Mouse (Mus musculus) heart, postnatal 10 days (tissue): ENCODE measurements around the gene Vps9d1. TPM values are rescaled to one million over a fixed set of nuclear protein-coding genes. Genes with fewer than 3 reads are reported as not detected.
"Not testable (repeated sequence)": the region's sequence is repeated elsewhere in the genome, so short reads cannot be mapped to it uniquely, and the experiment has no call there.

Experiments used
- DNase-seq, 2 experiments: peaks; one replicate each; pipeline ENCODE4 v3.0.0; 2021
- intact Hi-C: fragments of 180-260 bp; cut with DNase I; formaldehyde crosslinking; loops from one replicate; pipeline ENCODE4 v1.15.1; 2025
- total RNA-seq, 2 experiments: library from RNA; stranded (reverse); gene quantifications; 2 replicates each; pipeline ENCODE4 v1.2.3; 2021

The Vps9d1 gene
- total RNA-seq, 2 experiments from 2014 or later = 22.9 to 27.0 TPM

GRCm38 (mm10) chr8:123224278-123225266, 29.6 kb downstream of the Vps9d1 start, which contains the start of gene Cdk10:
TSS of gene Cdk10 (plus strand) at chr8:123224842.
- intact Hi-C loops = no loop called here

GRCm38 (mm10) chr8:123220917-123221316, 33.2 kb downstream of the Vps9d1 start:
- no peak for DNase-seq
- intact Hi-C loops = no loop called here

More at GRCm38 (mm10) chr8:123224278-123225266, 29.6 kb downstream of the Vps9d1 start, which contains the start of gene Cdk10:
- DNase-seq = peak; percentile 95 to 98

DNA sequence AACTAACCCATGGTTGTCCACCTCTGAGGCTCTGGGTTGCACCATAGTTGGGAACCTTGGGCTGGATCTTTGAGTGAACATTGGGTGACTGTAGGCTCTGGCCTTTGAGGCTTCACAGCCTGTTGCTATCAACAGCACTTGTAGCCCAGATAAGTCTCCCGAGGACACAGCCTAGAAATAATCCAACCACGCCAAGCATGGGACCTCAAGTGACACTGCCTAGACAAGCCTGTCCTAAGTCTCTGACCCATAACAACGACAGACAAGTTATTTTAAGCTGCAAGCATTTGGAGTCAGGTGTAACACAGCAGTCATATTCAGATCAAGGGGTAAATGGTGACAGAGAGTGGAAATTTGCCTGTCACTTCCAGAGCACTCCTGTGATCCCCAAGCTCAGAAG, 38.7 kb downstream of the Vps9d1 start:
- intact Hi-C loops = loop anchor here (10.0 kb wide), 1 partner anchor 741 kb away; the partner anchor contains the start of genes Ctu2 and Rnf166
- DNase-seq = peak; percentile 66 to 79

GRCm38 (mm10) chr8:123213118-123213772, 40.9 kb downstream of the Vps9d1 start:
- DNase-seq = peak in 1 of 2 experiments; percentile 36
- intact Hi-C loops = loop anchor here (5.0 to 10.0 kb wide), 2 partner anchors 39 to 738 kb away; partner anchors contain the start of genes Ctu2, Rnf166, Vps9d1 and Zfp276

- intact Hi-C loops = loop anchor here (5.0 to 10.0 kb wide), 2 partner anchors 40 to 738 kb away; partner anchors contain the start of genes Ctu2, Rnf166, Vps9d1 and Zfp276
- peak; percentile 93 for DNase-seq
Observed at GRCm38 (mm10) chr8:123212321-123213117, 41.6 kb downstream of the Vps9d1 start, which contains the start of the genes Chmp1a and Spata33. TSS of gene Chmp1a (minus strand) at chr8:123212763. TSS of gene Spata33 (plus strand) at chr8:123212832.

- intact Hi-C loops = loop anchor here (5.0 to 10.0 kb wide), 2 partner anchors 40 to 737 kb away; partner anchors contain the start of genes Ctu2, Rnf166, Vps9d1 and Zfp276
- no peak for DNase-seq
Observed at GRCm38 (mm10) chr8:123211876-123212275, 42.3 kb downstream of the Vps9d1 start.

DNA sequence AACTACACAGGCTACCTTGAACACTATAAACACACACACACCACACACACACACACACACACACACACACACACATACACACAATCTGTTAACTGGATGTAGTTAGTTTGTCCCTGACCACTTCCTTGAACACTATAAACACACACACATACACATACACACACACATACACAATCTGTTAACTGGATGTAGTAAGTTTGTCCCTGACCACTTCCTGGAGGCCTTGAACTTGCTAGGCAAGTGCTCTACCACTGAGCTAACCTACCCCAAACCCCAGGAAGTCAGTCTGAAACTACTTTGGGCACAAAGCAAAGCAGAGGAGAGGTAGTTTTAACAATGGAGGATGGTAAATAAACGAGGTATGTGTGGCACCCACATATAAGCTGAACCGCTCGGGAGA, 50.6 kb downstream of the Vps9d1 start:
- no peak for DNase-seq
- intact Hi-C loops = loop anchor here (2.0 kb wide), 1 partner anchor 97 kb away; no protein-coding TSS in a partner anchor

DNA sequence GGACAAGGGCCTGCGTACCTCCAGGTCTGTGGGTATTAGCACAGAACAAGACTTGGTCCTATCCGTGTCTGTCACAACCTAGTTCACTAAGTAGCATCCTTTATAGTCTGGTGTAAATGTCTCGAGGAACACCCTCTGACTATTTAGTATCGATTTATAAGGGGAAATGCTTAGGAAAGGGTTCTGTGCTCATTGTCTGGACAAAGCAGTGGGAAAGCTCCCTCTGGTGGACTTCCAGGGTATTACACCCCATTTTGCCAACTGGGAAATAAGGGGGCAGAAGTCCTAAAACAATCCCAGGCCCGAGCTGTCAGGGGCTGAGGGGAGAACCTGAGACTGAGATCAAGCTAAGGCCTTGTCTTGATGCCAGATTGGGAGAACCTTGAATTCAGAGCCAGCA, 51.9 kb downstream of the Vps9d1 start:
- peak; percentile 77 to 86 for DNase-seq
- intact Hi-C loops = loop anchor here (2.0 kb wide), 1 partner anchor 95 kb away; no protein-coding TSS in a partner anchor

DNA sequence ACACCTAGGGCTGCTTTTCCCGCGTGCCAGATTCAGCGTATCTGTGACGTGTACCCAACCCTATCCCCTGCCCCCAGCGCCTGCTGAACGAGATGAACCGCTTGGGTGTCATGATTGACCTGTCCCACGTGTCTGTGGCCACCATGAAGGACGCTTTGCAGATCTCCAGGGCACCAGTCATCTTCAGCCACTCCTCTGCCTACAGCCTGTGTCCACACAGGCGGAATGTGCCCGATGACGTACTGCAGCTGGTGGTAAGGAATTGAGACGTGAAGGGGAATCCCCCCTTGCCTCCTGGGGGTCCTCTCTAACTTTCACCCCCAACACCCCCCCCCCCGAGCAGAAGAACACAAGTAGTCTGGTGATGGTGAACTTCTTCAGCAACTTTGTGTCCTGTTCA, 54.3 kb downstream of the Vps9d1 start:
- intact Hi-C loops = loop anchor here (5.0 to 10.0 kb wide), 3 partner anchors 295 to 585 kb away; partner anchors contain the start of genes Galns and Trappc2l

GRCm38 (mm10) chr8:123197016-123197415, 57.1 kb downstream of the Vps9d1 start:
- intact Hi-C loops = loop anchor here (5.0 to 10.0 kb wide), 3 partner anchors 292 to 582 kb away; partner anchors contain the start of genes Galns and Trappc2l

More for the DNA sequence above, 54.3 kb downstream of the Vps9d1 start:
- DNase-seq = no peak

DNA sequence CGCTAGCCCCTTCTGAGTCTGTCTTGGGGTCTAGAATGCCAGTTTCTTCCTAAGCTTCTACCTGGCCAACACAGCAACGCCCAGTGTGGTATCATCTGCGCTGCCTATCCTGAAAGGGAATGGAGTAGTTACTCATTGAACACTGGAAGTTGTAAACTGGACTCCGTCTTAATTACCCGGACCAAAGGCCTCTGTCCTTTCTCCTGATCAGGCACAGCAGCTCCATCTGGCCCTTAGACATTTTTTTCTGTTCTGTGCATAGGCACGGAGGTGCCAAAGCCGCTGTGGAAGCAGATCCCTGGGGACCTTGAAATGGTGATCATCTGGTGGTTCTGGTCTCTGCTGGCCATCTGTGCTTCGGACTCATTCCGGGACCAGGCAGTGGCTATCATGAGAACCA, 60.4 kb downstream of the Vps9d1 start:
- no peak for DNase-seq
- intact Hi-C loops = loop anchor here (10.0 kb wide), 2 partner anchors 289 to 579 kb away; partner anchors contain the start of genes Galns and Trappc2l

More at GRCm38 (mm10) chr8:123197016-123197415, 57.1 kb downstream of the Vps9d1 start:
- DNase-seq = not testable (repeated sequence)

Other genes with a start within 250 kb of the Vps9d1 start
- 10 to 100 TPM; 83.6 to 84.5 TPM for gene Ankrd11, start 212.1 kb downstream of the Vps9d1 start, total RNA-seq
- 10 to 100 TPM; 72.8 to 80.3 TPM for gene Spg7, start 191.4 kb downstream of the Vps9d1 start, total RNA-seq
- 100 to 1,000 TPM; 536 to 545 TPM for gene Rpl13, start 152.0 kb downstream of the Vps9d1 start, total RNA-seq
- gene Cpne7, start 137.0 kb downstream of the Vps9d1 start, total RNA-seq = 1 to 10 TPM in 1 of 2 experiments, under 1 TPM in 1; 0.64 to 1.3 TPM
- 1 to 10 TPM; 1.3 to 2.3 TPM for gene Sult5a1, start 96.0 kb downstream of the Vps9d1 start, total RNA-seq
- 10 to 100 TPM in 1 of 2 experiments, 1 to 10 TPM in 1; 9.6 to 29.0 TPM for gene Dpep1, start 68.1 kb downstream of the Vps9d1 start, total RNA-seq
- 10 to 100 TPM; 64.2 to 82.9 TPM for gene Chmp1a, start 41.6 kb downstream of the Vps9d1 start, total RNA-seq
- 10 to 100 TPM; 42.9 to 48.5 TPM for gene Spata33, start 41.5 kb downstream of the Vps9d1 start, total RNA-seq
- gene Cdk10, start 29.5 kb downstream of the Vps9d1 start, total RNA-seq = 10 to 100 TPM; 26.4 to 27.9 TPM
- 1 to 10 TPM; 6.4 to 6.8 TPM for gene Spata2l, start 18.1 kb downstream of the Vps9d1 start, total RNA-seq
- 10 to 100 TPM; 10.7 to 12.1 TPM for gene Zfp276, start 153 bp downstream of the Vps9d1 start, total RNA-seq
- 1 to 10 TPM; 6.5 to 7.4 TPM for gene Fanca, start 64.2 kb upstream of the Vps9d1 start, total RNA-seq
- under 1 TPM; 0.26 to 0.32 TPM for gene Spire2, start 78.4 kb upstream of the Vps9d1 start, total RNA-seq
- gene Tcf25, start 119.4 kb upstream of the Vps9d1 start, total RNA-seq = 100 to 1,000 TPM; 161 to 167 TPM
- gene Mc1r, start 152.8 kb upstream of the Vps9d1 start, total RNA-seq = not detected
- gene Tubb3, start 157.1 kb upstream of the Vps9d1 start, total RNA-seq = under 1 TPM; 0.55 to 0.98 TPM
- gene Def8, start 169.2 kb upstream of the Vps9d1 start, total RNA-seq = 10 to 100 TPM; 57.2 to 65.2 TPM
- gene Afg3l1, start 223.6 kb upstream of the Vps9d1 start, total RNA-seq = 10 to 100 TPM; 62.7 to 66.3 TPM